In genomic region chr8:111700740-111701139, GRCm38 (mm10) we compare ENCODE assay signal across 34 mouse cellular contexts. TPM values are rescaled to one million over a fixed set of nuclear protein-coding genes. Genes with fewer than 3 reads are reported as not detected.
"Had no signal": no experiment of that assay in that cellular context is flagged by ENCODE, and none has a peak within 500 bp of the region (broad histone marks: within the 10 kb centered on the region; RNA-seq: fewer than 3 reads in every experiment).

No protein-coding gene starts in this region.

- H3K27ac ChIP-seq: heart, adult 2 months; hindbrain, embryonic 13.5 days; hindbrain, embryonic 15.5 days; hindbrain, postnatal 0 days; kidney, embryonic 15.5 days; kidney, postnatal 0 days; limb, embryonic 13.5 days; limb, embryonic 15.5 days; liver, embryonic 12.5 days had no signal

- H3K9ac ChIP-seq: forebrain, postnatal 0 days; heart, embryonic 12.5 days; hindbrain, embryonic 13.5 days; hindbrain, embryonic 15.5 days; kidney, embryonic 15.5 days; limb, embryonic 13.5 days; limb, embryonic 15.5 days; liver, embryonic 12.5 days had no signal

- H3K36me3 ChIP-seq: heart, embryonic 12.5 days; hindbrain, embryonic 13.5 days; hindbrain, embryonic 15.5 days; kidney, embryonic 15.5 days; limb, embryonic 13.5 days; limb, embryonic 15.5 days; liver, embryonic 12.5 days had no signal

- DNase-seq: forebrain, postnatal 0 days; gastrocnemius, postnatal 14 days; gastrocnemius, postnatal 36 days; heart, adult 11 months; heart, adult 2 months; heart, postnatal 10 days; kidney, adult 18-20 months; kidney, adult 8-10 months; kidney, postnatal 14 days; kidney, postnatal 36 days; layer of hippocampus, adult 9-11 months; layer of hippocampus, postnatal 36 days; left cerebral cortex, postnatal 4 days had no signal

- H3K4me1 ChIP-seq: hindbrain, embryonic 13.5 days; hindbrain, embryonic 15.5 days; limb, embryonic 13.5 days; limb, embryonic 15.5 days had no signal

- H3K4me3 ChIP-seq: heart, adult 2 months; heart, embryonic 12.5 days; hindbrain, embryonic 13.5 days; hindbrain, embryonic 15.5 days; kidney, embryonic 15.5 days; limb, embryonic 13.5 days; limb, embryonic 15.5 days; liver, embryonic 12.5 days had no signal

- H3K27me3 ChIP-seq: heart, embryonic 12.5 days; hindbrain, embryonic 13.5 days; hindbrain, embryonic 15.5 days; kidney, embryonic 15.5 days; limb, embryonic 13.5 days; limb, embryonic 15.5 days had no signal

- H3K4me2 ChIP-seq: heart, embryonic 12.5 days; hindbrain, embryonic 13.5 days; hindbrain, embryonic 15.5 days; kidney, embryonic 15.5 days; limb, embryonic 13.5 days; limb, embryonic 15.5 days; liver, embryonic 12.5 days had no signal

- ATAC-seq: forebrain, postnatal 0 days; hindbrain, postnatal 0 days; liver, embryonic 12.5 days had no signal

- H3K9me3 ChIP-seq: heart, embryonic 12.5 days; hindbrain, embryonic 13.5 days; hindbrain, embryonic 15.5 days; kidney, embryonic 15.5 days; limb, embryonic 13.5 days; limb, embryonic 15.5 days; liver, embryonic 12.5 days had no signal

RNA-seq across cellular contexts. Expression of gene Ctrb1, which starts 9.9 kb away (rescaled TPM):
- total RNA-seq: forebrain, postnatal 0 days; gastrocnemius, postnatal 36 days; heart, adult 2 months; heart, postnatal 25 days; hematopoietic stem cell, adult 5-6 weeks; hindbrain, postnatal 0 days; layer of hippocampus, adult 18-20 months; layer of hippocampus, adult 8-10 months; layer of hippocampus, postnatal 14 days; layer of hippocampus, postnatal 36 days; left cerebral cortex, adult 18-20 months; left cerebral cortex, adult 8-10 months; left cerebral cortex, postnatal 10 days; left cerebral cortex, postnatal 25 days; left cerebral cortex, postnatal 4 days had no signal
- polyA plus RNA-seq: forebrain, postnatal 0 days; heart, embryonic 12.5 days; heart, embryonic 14.5 days; hindbrain, embryonic 11.5 days; hindbrain, embryonic 13.5 days; hindbrain, postnatal 0 days; kidney, postnatal 0 days; limb, embryonic 11.5 days; liver, embryonic 12.5 days had no signal

RNA-seq across cellular contexts. Expression of gene Bcar1, which starts 42.9 kb away (rescaled TPM):
- total RNA-seq: hematopoietic stem cell, adult 5-6 weeks had no signal
